Mouse (Mus musculus) frontal cortex, postnatal 10 days (tissue): ENCODE measurements around the gene Krt34.
A peak's percentile ranks its signal among the peaks of the same experiment; 100 is the strongest.

Experiments
- DNase-seq, 2 experiments: peaks; one replicate each; pipeline ENCODE4 v3.0.0; 2022; ENCODE audit warnings: low spot score in 2 of 2, mixed read lengths in 1 of 2

Krt34 gene

DNA sequence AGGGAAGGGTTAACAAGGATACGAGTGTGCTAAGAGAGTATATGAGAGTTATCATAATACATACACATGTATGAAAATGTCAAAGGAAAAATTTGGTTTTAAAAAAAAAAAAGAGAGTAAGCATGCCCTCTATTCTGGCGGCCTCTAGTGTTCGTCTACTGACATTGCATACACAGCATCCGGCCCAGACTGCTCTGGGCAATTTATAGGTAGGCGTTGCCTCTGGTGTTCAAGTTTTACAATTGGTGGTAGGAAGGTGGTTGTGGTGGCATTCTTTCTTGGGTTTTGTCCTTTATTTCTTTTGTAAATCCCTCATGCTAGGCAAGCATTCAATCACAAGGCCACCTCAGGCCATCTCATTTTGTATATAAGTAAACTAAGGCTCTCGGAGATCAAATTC, 36.5 kb downstream of the Krt34 start:
- DNase-seq: peak; percentile 36 to 40

DNA sequence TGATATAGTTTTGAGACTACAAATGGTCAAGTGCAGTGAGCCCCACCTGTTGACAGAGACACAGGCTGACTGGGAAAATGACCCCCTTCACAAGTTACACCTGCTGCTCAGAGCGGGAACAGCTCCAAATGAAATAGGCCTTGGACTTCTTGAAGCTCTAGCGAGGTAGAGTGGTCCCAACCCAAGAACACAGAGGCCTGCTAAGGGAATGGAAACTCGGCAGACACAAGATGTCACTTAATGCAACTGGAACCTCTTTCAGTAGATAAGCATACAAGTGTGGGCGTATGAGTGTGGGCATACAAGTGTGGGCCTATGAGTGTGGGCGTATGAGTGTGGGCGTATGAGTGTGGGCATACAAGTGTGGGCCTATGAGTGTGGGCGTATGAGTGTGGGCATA, 42.3 kb downstream of the Krt34 start:
- DNase-seq: no peak

DNA sequence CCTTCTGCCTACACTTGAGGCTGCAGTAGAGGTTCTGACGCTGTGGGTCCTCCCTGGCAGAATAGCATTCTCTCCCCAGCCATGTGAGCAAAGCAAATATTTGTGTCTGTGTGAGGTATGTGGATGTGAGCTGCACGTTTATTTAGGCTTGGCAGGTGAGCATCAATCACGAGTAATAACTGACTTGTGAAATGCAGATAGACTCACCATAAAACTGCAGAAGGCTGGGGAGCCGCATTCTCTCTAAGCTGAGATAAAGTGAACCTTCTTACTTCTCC, 47.0 kb downstream of the Krt34 start:
- no peak for DNase-seq

DNA sequence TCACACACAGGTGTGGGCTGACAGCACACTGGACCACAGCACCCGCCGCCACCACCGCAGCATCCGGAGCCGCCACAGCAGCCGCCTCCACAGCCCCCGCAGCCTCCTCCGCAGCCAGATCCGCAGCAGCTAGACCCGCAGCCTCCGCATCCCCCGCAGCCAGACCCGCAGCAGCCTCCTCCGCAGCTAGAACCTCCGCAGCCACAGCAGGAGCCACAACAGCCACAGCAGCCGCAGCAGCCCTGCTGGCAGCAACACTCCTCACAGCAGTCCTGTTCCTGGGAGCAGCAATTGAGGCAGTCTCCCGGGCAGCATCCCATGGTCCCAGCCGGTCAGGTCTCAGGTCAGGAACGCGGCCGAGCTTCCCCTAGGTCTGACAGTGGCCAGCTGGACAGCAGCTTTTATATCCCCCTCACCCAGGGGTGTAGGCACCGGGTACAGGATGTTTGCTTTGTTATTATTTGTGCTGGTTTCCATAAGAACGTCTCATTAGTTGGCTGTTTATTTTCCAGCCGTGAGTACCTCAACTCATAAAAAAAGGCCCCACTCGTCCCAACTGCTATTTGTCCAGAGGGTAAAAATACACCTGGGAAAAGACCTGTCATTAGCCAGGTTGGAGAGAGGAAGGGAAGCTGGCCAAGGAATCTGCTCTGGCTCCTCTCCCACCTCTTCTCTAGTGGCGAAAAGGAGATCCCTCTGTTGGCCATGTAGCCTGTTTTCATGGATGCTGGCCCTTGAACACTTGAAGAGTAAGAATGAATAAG, 47.6 kb downstream of the Krt34 start, which contains the start of gene Krtap17-1:
Gene Krtap17-1 (minus strand): TSS at position 375 of the 764 bp plus-strand sequence.
- DNase-seq: no peak

DNA sequence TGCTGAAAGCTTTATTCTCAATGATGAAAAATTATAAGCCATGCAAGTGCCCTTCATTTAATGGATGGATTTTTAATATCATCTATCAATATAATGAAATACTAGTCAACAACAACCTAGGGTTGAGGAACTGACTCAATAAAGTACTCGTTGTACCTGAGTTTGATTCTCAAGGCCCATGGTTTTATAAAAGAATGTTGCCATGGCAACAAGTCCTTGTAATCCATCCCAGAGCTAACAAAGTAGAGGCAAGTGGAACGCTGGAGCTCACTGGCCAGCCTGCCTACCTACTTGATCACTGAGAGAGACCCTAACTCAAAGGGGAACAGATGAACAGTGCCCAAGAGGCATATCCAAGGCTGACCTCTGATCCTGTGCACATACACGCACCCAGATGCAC, 50.8 kb downstream of the Krt34 start:
- no peak for DNase-seq

DNA sequence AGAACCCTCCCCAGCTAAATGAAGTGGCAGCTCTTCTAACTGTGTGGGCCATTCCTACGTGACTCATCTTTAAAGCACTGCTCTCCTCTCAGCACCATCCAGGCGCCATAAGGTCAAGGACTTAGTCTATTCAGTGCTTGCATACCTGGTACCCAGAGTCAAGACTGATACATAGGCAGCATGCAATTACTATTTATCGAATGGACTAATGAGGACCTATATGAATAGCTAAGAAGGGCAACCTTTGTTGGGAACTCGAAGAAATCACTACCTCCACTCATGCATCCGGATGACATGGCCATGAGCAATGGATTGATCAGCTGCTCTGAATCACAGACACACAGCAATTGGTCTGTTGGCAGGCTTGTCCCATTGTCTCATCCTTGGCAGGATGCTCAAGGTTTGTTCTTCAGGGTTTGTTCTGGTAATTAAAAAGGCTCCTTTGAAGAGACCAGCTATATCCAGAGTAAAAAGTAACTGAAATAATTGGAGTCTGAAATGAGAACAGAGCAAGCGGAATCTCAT, 51.4 kb downstream of the Krt34 start:
- no peak for DNase-seq

DNA sequence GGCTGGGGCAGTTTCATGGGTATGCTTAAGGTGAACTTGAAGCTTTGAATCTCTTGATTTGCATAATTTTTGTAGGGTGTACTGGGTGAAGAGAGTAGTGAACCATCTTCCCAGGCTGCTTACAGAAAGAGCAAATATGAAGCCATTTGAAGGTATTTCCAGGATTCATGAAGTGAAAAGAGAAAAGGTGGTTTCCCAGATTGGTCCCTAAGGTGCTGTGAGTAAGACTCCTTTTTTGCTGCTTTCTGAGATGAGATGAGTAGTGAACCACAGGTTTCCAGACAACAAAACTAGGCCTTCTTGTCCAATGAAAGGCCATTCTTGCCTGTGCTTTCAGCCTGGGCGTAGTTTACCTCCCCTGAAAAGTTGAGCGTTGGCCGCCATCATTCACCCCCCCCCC, 52.8 kb downstream of the Krt34 start:
- no peak for DNase-seq
